Mouse (Mus musculus): ENCODE results near the gene Pacs1. TPM values are rescaled to one million over a fixed set of nuclear protein-coding genes. Genes with fewer than 3 reads are reported as not detected.
"Not testable (repeated sequence)": the region's sequence is repeated elsewhere in the genome, so short reads cannot be mapped to it uniquely, and the experiment has no call there.

The Pacs1 gene
- polyA plus RNA-seq, 1 experiment = 6.8 TPM

GRCm38 (mm10) chr19:5151331-5151730, 121.6 kb downstream of the Pacs1 start:
- Histone ChIP-seq H3K4me1 (ENCODE audit: control insufficient read depth, insufficient read depth, insufficient read length, low read length) (no peaks in the 10 kb centered on the region), H3K27ac (replicated peaks; ENCODE audit: low read depth, low read length) (no peak overlapping the region), H3K4me3 (ENCODE audit: insufficient read depth, low read depth, low read length) (no peak overlapping the region)

- Histone ChIP-seq H3K27ac (replicated peaks; ENCODE audit: low read depth, low read length) (no peak overlapping the region), H3K4me1 (ENCODE audit: control insufficient read depth, insufficient read depth, insufficient read length, low read length) (no peaks in the 10 kb centered on the region)
Measured at GRCm38 (mm10) chr19:5150358-5150757, 122.6 kb downstream of the Pacs1 start.

GRCm38 (mm10) chr19:5149041-5149440, 123.9 kb downstream of the Pacs1 start:
- H3K4me3 ChIP-seq (ENCODE audit: insufficient read depth, low read depth, low read length); H3K27ac ChIP-seq (replicated peaks; ENCODE audit: low read depth, low read length); H3K4me1 ChIP-seq (ENCODE audit: control insufficient read depth, insufficient read depth, insufficient read length, low read length): not testable (repeated sequence)

More at GRCm38 (mm10) chr19:5150358-5150757, 122.6 kb downstream of the Pacs1 start:
- no peak overlapping the region for H3K4me3 ChIP-seq (ENCODE audit: insufficient read depth, low read depth, low read length)

DNA sequence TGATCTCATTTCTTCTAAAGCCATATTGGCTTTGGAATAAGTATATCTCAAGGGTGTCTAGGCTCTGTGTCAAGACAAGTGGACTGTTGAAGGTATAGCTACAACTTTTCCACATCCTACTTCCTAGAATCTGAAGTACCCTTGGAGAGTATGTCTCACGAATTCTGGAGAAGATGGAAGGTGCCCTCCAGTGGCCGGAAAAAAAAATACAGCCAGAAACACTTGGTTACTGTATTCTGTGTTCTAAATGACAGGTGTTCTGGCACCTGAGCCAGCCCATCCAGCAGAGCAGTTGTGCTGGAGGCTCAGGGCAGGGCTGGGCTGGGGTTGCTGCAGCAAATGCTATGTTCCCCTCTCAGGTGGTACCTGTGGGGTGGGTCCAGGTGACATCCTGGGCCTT, 133.3 kb downstream of the Pacs1 start:
- Histone ChIP-seq H3K4me1 (ENCODE audit: control insufficient read depth, insufficient read depth, insufficient read length, low read length) (no peaks in the 10 kb centered on the region), H3K4me3 (ENCODE audit: insufficient read depth, low read depth, low read length) (no peak overlapping the region), H3K27ac (replicated peaks; ENCODE audit: low read depth, low read length) (no peak overlapping the region)

DNA sequence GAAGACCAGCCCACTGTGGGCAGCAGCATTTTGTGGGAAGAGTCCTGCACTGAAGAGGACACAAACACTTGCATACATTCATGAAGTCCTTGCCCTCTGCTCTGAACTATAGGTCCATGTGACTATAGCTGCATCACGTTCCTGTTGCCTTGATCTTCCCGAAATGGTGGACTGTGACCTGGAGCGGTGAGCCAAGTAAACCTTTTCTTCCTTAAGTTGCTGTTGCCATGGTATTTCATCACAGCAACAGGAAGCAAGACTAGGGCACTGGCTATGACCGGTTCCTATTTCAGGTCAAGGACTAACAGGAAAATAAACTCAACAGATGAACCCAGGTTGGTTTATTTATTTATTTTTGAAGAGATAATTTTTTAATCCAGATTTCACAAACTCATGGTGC, 141.7 kb downstream of the Pacs1 start:
- Histone ChIP-seq H3K4me1 (ENCODE audit: control insufficient read depth, insufficient read depth, insufficient read length, low read length) (no peaks in the 10 kb centered on the region), H3K27ac (replicated peaks; ENCODE audit: low read depth, low read length) (no peak overlapping the region), H3K4me3 (ENCODE audit: insufficient read depth, low read depth, low read length) (no peak overlapping the region)

DNA sequence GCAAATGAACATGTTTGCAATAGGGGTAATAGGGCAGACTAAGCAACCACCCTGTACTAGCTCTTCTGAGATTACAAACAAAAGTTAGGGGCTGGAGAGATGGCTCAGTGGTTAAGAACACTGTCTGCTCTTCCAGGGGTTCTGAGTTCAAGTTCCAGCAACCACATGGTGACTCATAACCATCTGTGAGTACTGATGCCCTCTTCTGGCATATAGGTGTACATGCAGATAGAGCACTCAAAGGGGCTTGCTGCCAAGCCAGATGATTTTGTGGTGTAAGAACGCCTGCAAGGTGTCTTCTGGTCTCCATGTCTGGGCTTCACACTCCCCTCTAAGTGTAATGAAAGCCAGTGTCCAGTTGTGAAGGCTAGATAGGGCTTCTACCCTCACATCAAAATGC, 143.1 kb downstream of the Pacs1 start:
- no peak overlapping the region for H3K4me3 ChIP-seq (ENCODE audit: insufficient read depth, low read depth, low read length)
- H3K27ac ChIP-seq (replicated peaks; ENCODE audit: low read depth, low read length) = no peak overlapping the region
- H3K4me1 ChIP-seq (ENCODE audit: control insufficient read depth, insufficient read depth, insufficient read length, low read length) = no peaks in the 10 kb centered on the region

DNA sequence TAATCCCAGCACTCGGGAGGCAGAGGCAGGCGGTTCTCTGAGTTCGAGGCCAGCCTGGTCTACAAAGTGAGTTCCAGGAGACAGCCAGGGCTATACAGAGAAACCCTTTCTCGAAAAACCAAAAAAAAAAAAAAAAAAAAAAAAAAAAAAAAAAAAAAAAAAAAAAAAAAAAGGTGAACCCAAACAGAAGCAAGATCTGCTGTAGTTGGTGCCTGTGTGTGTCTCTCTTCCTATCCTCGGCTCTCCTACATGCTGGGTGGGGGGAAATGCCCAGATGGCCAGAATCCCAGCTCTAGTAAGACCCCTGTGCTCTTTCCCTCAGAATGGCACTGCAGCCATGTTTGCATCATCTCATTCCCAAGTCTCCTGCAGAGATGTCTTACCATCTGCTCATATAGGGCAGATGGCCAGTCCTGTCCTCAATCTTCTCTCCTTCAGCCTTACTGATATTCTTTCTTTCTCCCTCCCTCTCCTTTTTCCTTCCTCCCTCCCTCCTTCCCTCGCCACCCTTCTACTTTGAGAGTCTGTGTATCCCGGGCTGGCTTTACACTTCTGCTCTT, 148.8 kb downstream of the Pacs1 start:
- no peak overlapping the region for H3K27ac ChIP-seq (replicated peaks; ENCODE audit: low read depth, low read length)
- H3K4me1 ChIP-seq (ENCODE audit: control insufficient read depth, insufficient read depth, insufficient read length, low read length) = no peaks in the 10 kb centered on the region
- no peak overlapping the region for H3K4me3 ChIP-seq (ENCODE audit: insufficient read depth, low read depth, low read length)

DNA sequence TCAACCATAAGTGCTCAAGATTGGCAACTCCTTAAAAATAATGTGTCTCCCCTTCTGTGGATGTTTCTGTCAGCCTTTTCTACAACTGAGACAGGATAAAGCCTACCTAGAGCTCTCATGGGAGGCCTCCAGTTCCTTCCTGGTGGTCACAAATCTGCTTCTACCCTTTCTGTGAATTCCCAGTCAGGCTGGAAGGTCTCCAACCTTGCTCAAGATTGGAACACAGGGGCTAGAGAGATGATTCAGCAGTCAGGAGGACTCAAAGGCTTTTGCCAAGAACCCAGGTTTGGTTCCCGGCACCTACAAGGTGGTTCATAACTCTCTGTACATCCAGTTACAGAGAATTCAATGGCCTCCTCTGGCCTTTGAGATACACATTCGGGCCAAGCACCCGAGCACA, 149.7 kb downstream of the Pacs1 start:
- H3K27ac ChIP-seq (replicated peaks; ENCODE audit: low read depth, low read length) = no peak overlapping the region
- no peak overlapping the region for H3K4me3 ChIP-seq (ENCODE audit: insufficient read depth, low read depth, low read length)
- H3K4me1 ChIP-seq (ENCODE audit: control insufficient read depth, insufficient read depth, insufficient read length, low read length) = no peaks in the 10 kb centered on the region

DNA sequence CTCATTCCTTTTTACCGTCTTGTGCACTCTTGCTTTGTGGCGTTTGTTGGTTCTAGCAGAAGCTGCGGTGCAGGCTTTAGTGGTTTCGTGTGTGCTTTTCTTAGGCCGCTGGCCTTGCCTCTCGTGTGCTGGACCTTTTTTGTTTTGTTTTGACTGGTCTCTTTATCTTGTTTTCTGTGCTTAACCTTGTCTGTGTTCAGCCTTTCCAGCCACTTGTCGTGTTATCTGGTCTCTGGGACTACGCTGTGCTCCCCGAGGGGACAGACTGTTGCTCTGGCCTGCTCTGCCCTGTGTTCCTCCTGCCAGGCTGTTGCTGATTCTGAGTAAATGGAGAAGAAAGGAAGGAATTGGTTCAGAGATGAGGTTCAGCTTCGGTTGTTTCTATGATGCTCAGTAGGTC, 150.4 kb downstream of the Pacs1 start:
- no peaks in the 10 kb centered on the region for H3K4me1 ChIP-seq (ENCODE audit: control insufficient read depth, insufficient read depth, insufficient read length, low read length)
- H3K27ac ChIP-seq (replicated peaks; ENCODE audit: low read depth, low read length) = no peak overlapping the region
- no peak overlapping the region for H3K4me3 ChIP-seq (ENCODE audit: insufficient read depth, low read depth, low read length)

DNA sequence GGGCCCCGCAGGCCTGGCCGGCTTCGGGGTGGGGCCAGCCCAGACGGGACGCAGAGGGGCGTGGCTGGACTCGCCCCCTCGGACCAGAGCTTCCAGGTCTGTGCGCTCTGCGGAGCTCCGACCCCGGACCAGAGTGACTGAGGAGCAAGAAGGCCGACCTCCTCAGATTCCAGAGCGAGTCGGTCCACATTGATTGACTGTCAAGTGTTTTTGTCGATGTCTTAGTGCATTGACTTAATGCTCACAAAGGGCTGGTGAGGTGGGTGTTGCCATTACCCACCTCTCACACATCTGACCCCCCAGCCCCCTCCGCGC, 154.6 kb downstream of the Pacs1 start, which contains the start of gene Klc2:
Gene Klc2 (minus strand): TSS at position 177 of the 315 bp plus-strand sequence.
- no peak within 1 kb of the TSS for H3K27ac ChIP-seq (replicated peaks; ENCODE audit: low read depth, low read length)
- peaks cover 3% of the 10 kb centered on the region; the same call in 1 of the 2 replicates for H3K4me1 ChIP-seq (ENCODE audit: control insufficient read depth, insufficient read depth, insufficient read length, low read length)
- H3K4me3 ChIP-seq (ENCODE audit: insufficient read depth, low read depth, low read length) = peak within 1 kb of the TSS; percentile 74

GRCm38 (mm10) chr19:5117494-5118383, 155.2 kb downstream of the Pacs1 start:
- Histone ChIP-seq H3K4me1 (ENCODE audit: control insufficient read depth, insufficient read depth, insufficient read length, low read length) (peaks cover 3% of the 10 kb centered on the region; the same call in 1 of the 2 replicates), H3K27ac (replicated peaks; ENCODE audit: low read depth, low read length) (no peak overlapping the region), H3K4me3 (ENCODE audit: insufficient read depth, low read depth, low read length) (peak overlapping the region; percentile 74)

DNA sequence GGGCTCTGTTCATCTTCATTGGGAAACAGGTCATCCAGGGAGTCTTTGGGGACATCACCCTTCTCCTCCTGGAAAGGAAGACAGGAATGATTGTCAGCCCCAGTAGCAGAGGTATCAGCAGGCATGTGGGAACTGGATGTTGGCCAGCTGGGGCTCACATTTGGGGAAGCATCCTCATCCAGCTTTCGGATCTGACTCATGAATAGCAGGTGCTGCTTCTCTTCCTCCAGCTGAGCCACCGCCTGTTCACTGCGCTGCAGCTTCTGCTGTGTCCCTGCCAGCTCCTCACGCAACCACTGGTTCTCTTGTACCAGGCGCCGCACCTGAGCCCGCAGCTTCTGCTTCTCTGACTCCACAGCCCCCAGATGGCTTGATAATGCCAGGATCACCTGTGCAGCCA, 159.1 kb downstream of the Pacs1 start:
- no peak overlapping the region for H3K4me3 ChIP-seq (ENCODE audit: insufficient read depth, low read depth, low read length)

GRCm38 (mm10) chr19:5109659-5110453, 163.1 kb downstream of the Pacs1 start:
- Histone ChIP-seq H3K27ac (replicated peaks; ENCODE audit: low read depth, low read length) (no peak overlapping the region), H3K4me3 (ENCODE audit: insufficient read depth, low read depth, low read length) (no peak overlapping the region), H3K4me1 (ENCODE audit: control insufficient read depth, insufficient read depth, insufficient read length, low read length) (0 out of 2 replicates have a peak, but pooled peaks cover 5% of the 10 kb centered on the region)

More for the DNA sequence above, 159.1 kb downstream of the Pacs1 start:
- Histone ChIP-seq H3K4me1 (ENCODE audit: control insufficient read depth, insufficient read depth, insufficient read length, low read length) (peaks cover 3% of the 10 kb centered on the region; the same call in 1 of the 2 replicates), H3K27ac (replicated peaks; ENCODE audit: low read depth, low read length) (no peak overlapping the region)

- H3K4me1 ChIP-seq (ENCODE audit: control insufficient read depth, insufficient read depth, insufficient read length, low read length) = 0 out of 2 replicates have a peak, but pooled peaks cover 5% of the 10 kb centered on the region
- H3K4me3 ChIP-seq (ENCODE audit: insufficient read depth, low read depth, low read length) = no peak overlapping the region
- no peak overlapping the region for H3K27ac ChIP-seq (replicated peaks; ENCODE audit: low read depth, low read length)
Measured at GRCm38 (mm10) chr19:5108702-5109101, 164.2 kb downstream of the Pacs1 start.

DNA sequence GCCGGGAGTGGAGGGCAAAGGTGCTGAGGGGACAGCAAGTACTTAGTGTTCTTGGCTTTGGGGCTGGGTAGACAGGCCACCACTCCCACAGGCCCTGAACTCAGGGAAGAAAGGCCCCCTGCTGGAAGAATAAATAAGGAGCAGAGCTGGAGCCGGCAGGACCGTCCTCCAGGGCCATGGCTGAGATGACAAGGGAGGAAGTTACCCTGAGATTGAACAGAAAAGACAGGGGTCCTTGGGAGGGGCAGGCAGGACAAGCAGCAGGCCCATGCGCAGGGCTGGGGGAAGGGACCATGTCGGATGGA, 164.7 kb downstream of the Pacs1 start:
- H3K27ac ChIP-seq (replicated peaks; ENCODE audit: low read depth, low read length) = no peak overlapping the region
- H3K4me1 ChIP-seq (ENCODE audit: control insufficient read depth, insufficient read depth, insufficient read length, low read length) = 0 out of 2 replicates have a peak, but pooled peaks cover 5% of the 10 kb centered on the region
- no peak overlapping the region for H3K4me3 ChIP-seq (ENCODE audit: insufficient read depth, low read depth, low read length)

Measured in brown adipose tissue, adult 24 weeks (tissue).